Mouse (Mus musculus) embryo, embryonic 11 days (tissue): ENCODE data around the gene Wdr66.

Experiments
- DNase-seq: peaks from one replicate; pipeline ENCODE4 v3.0.0-alpha.2; 2015

Gene Wdr66

DNA sequence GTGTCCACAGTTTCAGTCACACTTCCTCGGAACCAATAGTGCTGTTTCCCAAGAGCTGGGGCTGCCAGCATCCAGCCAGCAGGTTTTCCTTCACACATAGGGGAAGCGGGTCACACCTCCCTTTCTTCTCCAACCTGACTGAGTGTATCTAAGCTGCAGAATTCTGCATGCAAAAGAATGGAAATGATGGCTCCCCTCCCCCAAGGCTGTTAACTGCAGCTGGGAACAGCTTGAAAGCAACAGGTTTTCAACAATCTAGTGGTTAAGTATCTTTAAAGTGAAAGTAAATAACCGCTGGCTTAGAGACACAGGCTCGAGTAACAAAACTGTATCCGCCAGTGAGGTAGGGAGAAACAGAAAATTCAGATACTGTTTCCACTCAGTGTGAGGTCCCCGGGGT, 66.1 kb downstream of the Wdr66 start:
- peak; percentile 54 for DNase-seq

- DNase-seq: no peak
Measured at GRCm38 (mm10) chr5:123320136-123320535, 68.2 kb downstream of the Wdr66 start.

DNA sequence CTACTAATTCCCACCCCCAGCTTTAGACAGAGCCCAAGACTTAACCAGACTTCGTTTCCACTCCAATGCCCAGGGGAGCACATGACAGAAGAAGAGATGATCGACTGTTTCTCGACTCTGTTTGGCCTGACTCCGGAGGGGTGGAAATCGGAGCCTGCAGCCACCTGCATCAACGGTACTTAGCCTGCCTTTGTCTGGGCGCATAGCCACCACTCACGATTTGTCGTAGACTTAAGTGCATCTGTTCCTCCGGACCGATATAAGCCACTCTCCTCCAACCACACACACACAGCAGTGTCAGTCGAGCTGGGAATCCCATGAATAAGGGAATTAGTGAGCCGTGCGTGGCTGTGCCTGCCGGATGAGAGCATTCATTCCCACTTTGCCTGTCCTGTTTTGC, 72.3 kb downstream of the Wdr66 start:
- DNase-seq: peak; percentile 52

- DNase-seq: no peak
Measured at GRCm38 (mm10) chr5:123326006-123326750, 74.3 kb downstream of the Wdr66 start.

DNA sequence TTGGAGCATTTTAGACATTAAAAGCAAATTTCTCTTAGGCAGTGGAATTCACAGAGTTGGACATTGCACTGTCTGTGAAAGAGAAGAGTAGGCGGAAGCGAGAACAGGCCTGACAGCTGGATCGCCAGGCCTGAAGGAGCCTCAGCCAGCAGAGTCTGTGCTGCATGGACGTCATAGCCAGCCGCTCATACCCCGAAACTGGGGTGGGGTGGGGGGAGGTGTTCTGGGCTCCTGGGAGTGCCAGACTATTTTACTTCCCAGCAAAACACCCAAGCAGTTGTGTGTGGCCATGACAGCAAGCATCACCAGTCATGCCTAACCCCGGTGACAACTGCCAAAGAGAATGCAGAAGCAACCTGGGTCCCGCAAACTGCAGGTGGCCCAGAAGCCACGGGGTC, 74.8 kb downstream of the Wdr66 start:
- DNase-seq: no peak

DNA sequence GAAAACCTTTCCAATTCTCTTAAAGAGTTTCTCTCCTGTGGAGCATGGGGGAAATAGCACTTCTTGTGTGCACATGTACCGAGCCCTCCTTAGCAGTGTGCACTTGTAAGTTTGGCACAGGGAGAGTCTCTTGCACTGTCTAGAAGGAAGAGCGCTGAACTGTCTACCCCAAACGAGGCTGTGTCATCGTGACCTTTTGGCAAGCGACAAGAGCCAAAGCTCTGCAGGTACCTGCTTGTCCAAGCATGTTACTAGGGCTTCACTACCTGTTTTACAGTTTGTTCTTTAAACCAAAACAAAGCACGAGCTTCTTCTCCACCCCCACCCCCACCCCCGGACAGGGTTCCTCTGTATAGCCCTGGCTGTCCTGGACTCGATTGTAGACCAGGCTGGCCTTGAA, 75.8 kb downstream of the Wdr66 start:
- no peak for DNase-seq

GRCm38 (mm10) chr5:123333566-123333965, 81.7 kb downstream of the Wdr66 start:
- DNase-seq: no peak

DNA sequence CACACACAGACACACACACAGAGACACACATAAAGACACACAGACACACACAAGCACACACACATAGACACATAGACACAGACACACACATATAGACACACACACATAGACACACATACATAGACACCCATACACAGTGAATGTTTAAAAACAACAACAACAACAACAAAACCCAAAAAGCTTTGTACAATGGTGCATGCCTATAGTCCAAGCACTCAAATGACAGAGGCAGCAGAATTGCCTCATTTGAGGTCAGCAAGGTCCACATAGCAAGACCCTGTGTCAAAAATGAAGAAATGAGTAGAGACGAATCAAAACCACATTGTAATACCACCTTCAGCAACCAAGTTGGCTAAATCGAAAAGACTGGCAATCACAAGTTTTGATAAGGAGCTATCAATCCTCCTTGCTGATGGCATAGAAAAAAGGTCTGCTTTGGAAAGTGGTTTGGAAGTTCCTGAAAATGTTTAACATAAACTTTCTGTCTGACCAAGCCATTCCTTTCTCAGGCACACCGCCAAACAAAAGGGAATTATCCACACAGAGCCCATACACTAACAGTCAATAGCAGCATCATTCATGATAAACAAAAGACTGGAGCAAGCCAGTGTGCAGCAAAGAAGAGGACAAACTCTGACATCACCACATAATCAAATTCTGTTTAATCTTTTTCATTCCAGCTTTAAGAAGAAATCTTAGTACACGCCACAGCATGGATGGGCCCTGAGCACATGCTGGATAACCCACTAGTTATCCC, 84.5 kb downstream of the Wdr66 start:
- DNase-seq: no peak

- DNase-seq: no peak
Measured at GRCm38 (mm10) chr5:123338463-123338862, 86.6 kb downstream of the Wdr66 start.

GRCm38 (mm10) chr5:123343707-123344627, 92.1 kb downstream of the Wdr66 start, which contains the start of gene Bcl7a:
Gene Bcl7a (plus strand): TSS chr5:123343834.
- DNase-seq: peak; percentile 95

DNA sequence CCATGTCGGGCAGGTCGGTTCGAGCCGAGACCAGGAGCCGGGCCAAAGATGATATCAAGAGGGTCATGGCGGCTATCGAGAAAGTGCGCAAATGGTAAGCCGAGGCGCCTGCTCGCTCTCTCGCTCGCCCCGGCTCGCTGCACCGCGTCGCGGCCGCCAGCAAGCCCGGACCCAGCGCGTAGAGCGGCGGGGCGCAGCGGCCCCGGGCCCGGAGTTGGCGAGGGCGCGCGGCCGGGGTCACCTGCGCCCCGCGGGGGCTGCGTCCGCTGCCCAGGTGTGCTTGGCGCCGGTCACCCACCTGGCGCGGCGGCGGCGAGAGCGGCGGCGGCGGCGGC, 92.7 kb downstream of the Wdr66 start:
- DNase-seq: no peak

- DNase-seq: peak; percentile 83
Measured at GRCm38 (mm10) chr5:123344963-123345852, 93.3 kb downstream of the Wdr66 start.

DNA sequence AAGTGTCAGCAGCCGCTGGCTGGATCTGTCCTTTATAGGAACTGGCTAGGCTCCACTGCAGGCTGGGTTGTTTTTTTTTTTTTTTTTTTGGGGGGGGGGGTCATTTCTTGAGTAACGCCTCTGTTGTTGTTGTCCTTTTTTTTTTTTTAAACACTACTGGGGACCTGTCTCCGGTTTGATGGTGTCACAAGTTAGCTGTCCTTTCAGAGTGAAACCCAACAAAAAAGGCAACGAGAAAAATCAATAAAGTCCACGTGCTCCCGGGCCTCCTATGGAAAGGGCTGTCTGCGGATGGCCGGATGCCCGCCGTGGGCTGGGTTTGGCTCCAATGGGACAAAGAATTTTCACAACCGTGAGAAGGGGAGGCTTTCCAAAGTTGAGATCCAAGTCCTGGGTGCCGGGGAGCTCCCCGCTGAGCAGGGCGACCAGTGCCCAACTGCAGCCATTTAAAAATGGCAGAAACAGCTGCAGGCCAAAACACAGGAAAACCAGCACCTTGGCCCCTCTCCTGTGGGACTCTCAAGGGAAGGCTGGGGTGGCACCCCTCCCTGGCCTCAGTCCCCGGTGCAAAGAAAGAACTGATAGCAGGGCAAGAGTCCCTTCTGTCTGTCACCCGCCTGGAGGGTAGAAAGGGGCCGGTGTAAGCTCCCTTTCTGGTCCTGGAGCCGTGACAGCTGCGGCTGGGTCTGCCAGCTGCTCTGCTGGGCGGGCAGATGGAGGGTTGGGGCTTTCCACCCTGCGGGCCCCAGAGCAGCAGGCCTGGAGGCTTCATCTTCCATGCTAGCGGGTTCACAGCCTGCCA, 94.2 kb downstream of the Wdr66 start:
- DNase-seq: peak; percentile 68

GRCm38 (mm10) chr5:123346701-123347270, 94.9 kb downstream of the Wdr66 start:
- no peak for DNase-seq

DNA sequence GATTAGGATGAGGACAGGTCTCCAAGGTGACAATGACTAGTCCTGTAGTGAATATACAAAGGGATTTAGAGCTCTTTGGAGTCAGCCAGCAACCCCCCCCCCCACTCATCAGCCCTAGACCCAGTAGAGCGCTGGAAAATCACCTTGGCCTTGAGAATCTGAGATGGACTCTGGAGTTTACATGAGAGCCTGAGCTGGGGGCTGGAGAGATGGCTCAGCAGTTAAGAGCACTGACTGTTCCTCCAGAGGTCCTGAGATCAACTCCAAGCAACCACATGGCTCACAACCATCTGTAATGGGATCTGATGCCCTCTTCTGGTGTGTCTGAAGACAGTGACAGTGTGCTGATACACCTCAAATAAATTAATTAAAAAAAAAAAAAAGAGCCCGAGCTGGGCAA, 96.1 kb downstream of the Wdr66 start:
- DNase-seq: no peak

- DNase-seq: peak; percentile 58
Measured at GRCm38 (mm10) chr5:123350386-123350785, 98.5 kb downstream of the Wdr66 start.

DNA sequence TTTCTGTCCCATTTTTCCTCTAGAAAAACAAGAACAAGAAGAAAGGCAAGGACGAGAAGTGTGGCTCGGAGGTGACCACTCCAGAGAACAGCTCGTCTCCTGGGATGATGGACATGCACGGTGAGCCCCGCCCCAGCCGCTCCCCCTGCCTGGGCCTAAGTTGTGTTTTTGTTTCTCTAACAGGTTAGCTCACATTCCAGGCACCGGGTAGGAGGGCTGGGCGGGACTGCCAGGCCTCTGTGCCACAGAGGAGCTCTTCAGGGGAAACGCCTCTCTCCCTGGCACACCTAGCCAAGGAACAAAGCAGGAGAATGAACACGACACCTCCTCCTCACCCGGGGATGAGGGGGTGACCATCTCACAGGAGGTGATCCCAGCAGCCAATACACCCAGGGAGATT, 104.0 kb downstream of the Wdr66 start:
- no peak for DNase-seq

DNA sequence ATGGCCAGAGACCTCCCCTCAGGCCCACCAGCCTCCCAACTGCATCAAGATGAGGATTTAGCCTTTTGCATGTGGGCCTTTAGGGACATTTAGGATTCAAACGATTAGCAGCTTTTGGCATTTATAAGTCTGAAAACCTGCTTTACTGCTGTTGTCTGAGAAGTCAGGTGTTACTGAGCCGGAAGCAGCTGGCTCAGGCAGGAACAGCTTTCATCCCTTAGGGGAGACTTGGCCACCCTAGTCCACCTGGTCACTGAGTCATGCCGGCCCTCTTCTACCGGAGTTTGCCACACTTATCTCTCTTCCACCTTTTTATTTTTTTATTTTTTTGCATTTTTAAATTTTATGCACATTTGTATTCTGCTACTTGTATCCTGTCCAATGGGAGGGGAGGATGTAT, 105.4 kb downstream of the Wdr66 start:
- no peak for DNase-seq

DNA sequence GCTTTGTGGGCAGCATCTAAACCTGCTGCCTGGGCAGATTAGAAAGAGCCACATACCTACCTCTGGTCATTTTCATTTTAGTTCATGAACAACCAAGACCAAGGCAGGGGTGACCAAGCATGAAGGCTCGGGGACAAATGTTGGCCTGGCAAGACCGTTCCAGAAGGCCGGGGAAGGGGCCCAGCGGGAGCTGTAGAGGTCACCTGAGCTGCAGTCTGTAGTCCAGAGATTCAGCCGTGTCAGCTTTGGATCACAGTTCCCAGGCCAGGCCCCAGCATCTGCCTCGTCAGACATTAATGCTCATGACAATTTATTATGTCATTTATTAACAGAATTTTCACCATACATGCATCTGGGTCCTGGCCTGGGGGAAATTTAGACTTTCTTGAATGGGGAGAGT, 107.5 kb downstream of the Wdr66 start:
- no peak for DNase-seq

- DNase-seq: no peak
Measured at GRCm38 (mm10) chr5:123362911-123363310, 111.0 kb downstream of the Wdr66 start.
